In genomic region chr17:46298220-46298913, GRCm38 (mm10) we compare ENCODE assay signal across 8 mouse cellular contexts. TPM values are rescaled to one million over a fixed set of nuclear protein-coding genes. Genes with fewer than 3 reads are reported as not detected.
DNase-seq lines count a peak whose midpoint lies in the region; ATAC-seq lines count a peak whose summit lies in the region.

No protein-coding gene starts in this region.

- peaks cover 18% of the 10 kb centered on the region for H3K27me3 ChIP-seq in hindbrain, embryonic 15.5 days

- peak overlapping the region; percentile 88 for H3K4me3 ChIP-seq in hindbrain, embryonic 15.5 days

- peaks cover 2% of the 10 kb centered on the region; the same call in 1 of the 2 replicates for H3K36me3 ChIP-seq in hindbrain, embryonic 15.5 days

- under 1% methylated on average over 43 of the region's 48 CpGs for WGBS in hindbrain, embryonic 15.5 days

- H3K27ac ChIP-seq in hindbrain, embryonic 15.5 days (replicated peaks) = peak overlapping the region; percentile 90

- ATAC-seq in hindbrain, embryonic 15.5 days (ENCODE audit: low FRiP score, low read depth) = peak; percentile 70

- H3K9me3 ChIP-seq in hindbrain, embryonic 15.5 days = no peaks in the 10 kb centered on the region

- H3K4me1 ChIP-seq in hindbrain, embryonic 15.5 days (replicated peaks) = peaks cover 25% of the 10 kb centered on the region

- peak overlapping the region; percentile 89 for H3K4me2 ChIP-seq in hindbrain, embryonic 15.5 days

- peak overlapping the region; percentile 90 for H3K9ac ChIP-seq in hindbrain, embryonic 15.5 days

- DNase-seq in R1 (ENCODE audit: low read depth, low spot score) = peak; percentile 91
- DNase-seq in cerebellum, postnatal 25 days = peak; percentile 88 to 93
- peak; percentile 88 to 90 for DNase-seq in frontal cortex, postnatal 36 days (ENCODE audit: low spot score in 2 of 2)
- peak; percentile 81 to 82 for DNase-seq in layer of hippocampus, postnatal 36 days
- peak; percentile 90 for DNase-seq in lung, postnatal 36 days
- peak; percentile 91 for DNase-seq in retina, postnatal 1 day
- DNase-seq in urinary bladder, adult 18-20 months (ENCODE audit: low spot score in 2 of 2) = peak; percentile 58 to 92

RNA-seq across cellular contexts. Expression of gene Dlk2, which starts 1.1 kb away (rescaled TPM):
- polyA plus RNA-seq in hindbrain, embryonic 15.5 days (2015; fragmentation: Nextera tagmentation; extraction: Ambion mirVana) = 22.3 and 25.5 TPM in 2 replicates
- 10 to 100 TPM; 46.9 to 52.4 TPM for total RNA-seq in layer of hippocampus, postnatal 36 days (2021)

RNA-seq across cellular contexts. Expression of gene Tjap1, which starts 15.5 kb away (rescaled TPM):
- 30.3 and 34.0 TPM in 2 replicates for polyA plus RNA-seq in hindbrain, embryonic 15.5 days (2015; fragmentation: Nextera tagmentation; extraction: Ambion mirVana)
- total RNA-seq in layer of hippocampus, postnatal 36 days (2021) = 10 to 100 TPM; 50.4 to 72.7 TPM

RNA-seq across cellular contexts. Expression of gene Abcc10, which starts 29.8 kb away (rescaled TPM):
- 9.1 and 9.6 TPM in 2 replicates for polyA plus RNA-seq in hindbrain, embryonic 15.5 days (2015; fragmentation: Nextera tagmentation; extraction: Ambion mirVana)
- 1 to 10 TPM; 8.2 to 9.0 TPM for total RNA-seq in layer of hippocampus, postnatal 36 days (2021)

RNA-seq across cellular contexts. Expression of gene Lrrc73, which starts 45.0 kb away (rescaled TPM):
- polyA plus RNA-seq in hindbrain, embryonic 15.5 days (2015; fragmentation: Nextera tagmentation; extraction: Ambion mirVana) = 14.9 and 18.5 TPM in 2 replicates
- 10 to 100 TPM; 60.4 to 63.5 TPM for total RNA-seq in layer of hippocampus, postnatal 36 days (2021)

RNA-seq across cellular contexts. Expression of gene Yipf3, which starts 50.5 kb away (rescaled TPM):
- 88.9 and 99.6 TPM in 2 replicates for polyA plus RNA-seq in hindbrain, embryonic 15.5 days (2015; fragmentation: Nextera tagmentation; extraction: Ambion mirVana)
- total RNA-seq in layer of hippocampus, postnatal 36 days (2021) = 10 to 100 TPM; 78.7 to 92.4 TPM

Comparison
In these comparisons a context has a peak if more than half of its experiments do, and no peak if none do; other contexts are left out.
1. Peak in every context shown above with its lines: DNase-seq, ATAC-seq, H3K4me3 ChIP-seq and H3K27ac ChIP-seq.